Mouse (Mus musculus): ENCODE data around the gene Adamts20. TPM values are rescaled to one million over a fixed set of nuclear protein-coding genes. Genes with fewer than 3 reads are reported as not detected.

Gene Adamts20
- total and polyA plus RNA-seq, 2 experiments from 2014 or later, result 2.3 to 5.6 TPM

DNA sequence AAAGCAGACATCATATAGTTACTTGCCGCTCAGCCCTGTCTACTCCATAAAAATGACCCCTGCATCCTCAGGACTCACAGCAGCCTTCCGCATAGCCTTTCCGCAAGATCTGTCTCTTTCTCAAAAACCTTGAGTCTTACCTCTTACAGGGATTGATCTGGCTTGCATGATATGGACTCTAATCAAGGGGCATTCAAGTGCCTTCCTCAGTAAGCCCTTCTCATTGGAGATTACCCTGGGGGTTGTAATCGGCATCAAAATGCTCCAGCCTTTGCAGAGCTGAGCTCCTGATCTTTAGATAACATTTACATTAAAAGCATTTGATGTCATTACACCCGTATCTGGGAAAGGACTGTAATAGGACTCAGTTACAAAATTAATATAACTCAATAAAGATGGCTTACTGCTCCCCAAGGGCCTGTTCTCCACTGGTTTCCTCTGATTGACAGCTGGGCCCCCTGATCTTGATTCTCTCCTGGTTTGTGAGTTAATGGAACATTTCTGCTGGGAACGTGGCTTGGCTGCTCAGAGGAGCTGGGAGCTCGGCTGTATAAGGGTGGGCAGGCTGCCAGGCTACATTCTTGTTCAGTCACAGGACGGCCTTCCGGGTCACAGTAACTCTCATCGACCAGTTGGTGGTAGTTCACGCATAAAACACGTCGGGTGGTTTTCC is 139.6 kb downstream of the Adamts20 start:
- DNase-seq (peak; percentile 44), ATAC-seq (no peak)
- no peak for TF ChIP-seq CTCF (IDR thresholded peaks at IDR 0.05; ENCODE audit: low read depth)
- Histone ChIP-seq H3K27ac (ENCODE audit: low read depth, low read length) (no peak overlapping the region), H3K4me1 (ENCODE audit: insufficient read depth) (no peaks in the 10 kb centered on the region), H3K4me3 (ENCODE audit: low read depth, low read length) (no peak overlapping the region), H3K4me2 (ENCODE audit: low read depth) (no peak overlapping the region), H3K9ac (no peak overlapping the region), H3K36me3 (ENCODE audit: insufficient read depth) (peaks cover 6% of the 10 kb centered on the region; the same call in 1 of the 2 replicates), H3K27me3 (ENCODE audit: insufficient read depth, low read length) (no peaks in the 10 kb centered on the region), H3K9me3 (ENCODE audit: low read length) (no peaks in the 10 kb centered on the region)
- WGBS, result 46% methylated on average over 13 of the region's 13 CpGs

DNA sequence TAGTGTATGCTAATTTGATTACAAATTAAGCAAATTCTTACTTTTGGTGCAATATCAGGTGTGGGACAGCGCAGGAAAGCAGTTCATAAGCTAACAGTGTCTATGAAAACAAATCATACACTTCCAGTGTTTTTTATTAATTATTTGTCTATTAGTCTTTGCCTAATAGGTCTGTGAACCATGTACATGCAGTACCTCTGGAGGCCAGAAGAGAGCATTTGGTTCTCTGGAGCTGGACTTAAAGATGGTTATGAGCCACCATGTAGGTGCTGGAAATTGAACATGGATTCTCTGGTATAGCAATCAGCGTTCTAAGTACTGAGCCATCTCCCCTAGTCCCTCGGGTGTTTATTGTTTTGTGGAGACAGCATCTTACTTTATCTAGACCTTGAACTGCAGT is 149.0 kb downstream of the Adamts20 start:
- Histone ChIP-seq H3K27ac (ENCODE audit: low read depth, low read length) (no peak overlapping the region), H3K4me1 (ENCODE audit: insufficient read depth) (no peaks in the 10 kb centered on the region), H3K27me3 (ENCODE audit: insufficient read depth, low read length) (no peaks in the 10 kb centered on the region), H3K9me3 (ENCODE audit: low read length) (no peaks in the 10 kb centered on the region), H3K4me3 (ENCODE audit: low read depth, low read length) (no peak overlapping the region), H3K4me2 (ENCODE audit: low read depth) (no peak overlapping the region), H3K9ac (no peak overlapping the region), H3K36me3 (ENCODE audit: insufficient read depth) (no peaks in the 10 kb centered on the region)
- no peak for ATAC-seq
- DNase-seq, result no peak
- no peak for TF ChIP-seq CTCF (IDR thresholded peaks at IDR 0.05; ENCODE audit: low read depth)
- WGBS, result 91% methylated on average over 3 of the region's 3 CpGs

DNA sequence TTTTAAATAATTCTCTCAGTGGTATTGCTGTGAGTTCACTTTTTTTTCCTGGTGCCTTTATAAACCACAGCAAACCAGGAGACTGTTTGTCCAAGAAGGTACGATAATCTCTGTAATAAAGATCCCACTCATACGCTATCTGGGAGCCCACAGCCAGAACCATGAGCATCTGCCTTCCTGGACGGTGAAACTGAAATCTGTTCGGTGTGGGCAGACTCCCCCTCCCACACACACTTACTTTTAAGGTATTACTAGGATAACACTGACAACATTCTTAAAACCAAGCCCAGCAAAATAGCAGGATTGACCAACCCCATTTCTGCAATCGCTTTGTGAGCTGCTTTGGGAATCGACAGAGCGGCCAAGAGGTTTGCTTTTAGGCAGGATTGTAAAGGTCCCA is 155.5 kb downstream of the Adamts20 start:
- Histone ChIP-seq H3K4me1 (ENCODE audit: insufficient read depth) (no peaks in the 10 kb centered on the region), H3K27me3 (ENCODE audit: insufficient read depth, low read length) (no peaks in the 10 kb centered on the region), H3K9me3 (ENCODE audit: low read length) (no peaks in the 10 kb centered on the region), H3K27ac (ENCODE audit: low read depth, low read length) (no peak overlapping the region), H3K4me3 (ENCODE audit: low read depth, low read length) (no peak overlapping the region), H3K36me3 (ENCODE audit: insufficient read depth) (no peaks in the 10 kb centered on the region), H3K9ac (no peak overlapping the region), H3K4me2 (ENCODE audit: low read depth) (no peak overlapping the region)
- no peak for TF ChIP-seq CTCF (IDR thresholded peaks at IDR 0.05; ENCODE audit: low read depth)
- DNase-seq (no peak), ATAC-seq (no peak)
- WGBS, result 83% methylated on average over 7 of the region's 7 CpGs

DNA sequence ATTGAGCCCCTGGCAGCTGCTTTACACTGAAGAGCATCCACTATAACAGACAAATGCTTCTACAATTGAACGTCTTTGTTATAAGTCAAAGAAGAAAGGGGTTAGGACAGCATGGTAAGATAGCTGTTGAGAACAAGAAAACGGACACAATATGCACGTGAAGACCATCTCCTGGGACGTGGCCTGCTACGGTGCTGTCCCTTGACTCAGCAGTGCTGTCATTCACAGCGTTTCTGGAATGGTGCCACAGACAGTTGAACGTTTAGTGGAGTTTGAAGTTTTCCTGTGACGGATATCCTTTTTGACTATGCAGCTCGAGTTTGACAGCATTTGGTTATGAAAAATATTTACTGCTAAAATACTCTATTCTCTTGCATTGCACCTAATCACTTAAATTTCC is 157.3 kb downstream of the Adamts20 start:
- ATAC-seq (no peak), DNase-seq (no peak)
- Histone ChIP-seq H3K36me3 (ENCODE audit: insufficient read depth) (no peaks in the 10 kb centered on the region), H3K27me3 (ENCODE audit: insufficient read depth, low read length) (no peaks in the 10 kb centered on the region), H3K4me3 (ENCODE audit: low read depth, low read length) (no peak overlapping the region), H3K4me2 (ENCODE audit: low read depth) (no peak overlapping the region), H3K9ac (no peak overlapping the region), H3K27ac (ENCODE audit: low read depth, low read length) (no peak overlapping the region), H3K9me3 (ENCODE audit: low read length) (no peaks in the 10 kb centered on the region), H3K4me1 (ENCODE audit: insufficient read depth) (no peaks in the 10 kb centered on the region)
- WGBS, result 70% methylated on average over 9 of the region's 9 CpGs
- no peak for TF ChIP-seq CTCF (IDR thresholded peaks at IDR 0.05; ENCODE audit: low read depth)

DNA sequence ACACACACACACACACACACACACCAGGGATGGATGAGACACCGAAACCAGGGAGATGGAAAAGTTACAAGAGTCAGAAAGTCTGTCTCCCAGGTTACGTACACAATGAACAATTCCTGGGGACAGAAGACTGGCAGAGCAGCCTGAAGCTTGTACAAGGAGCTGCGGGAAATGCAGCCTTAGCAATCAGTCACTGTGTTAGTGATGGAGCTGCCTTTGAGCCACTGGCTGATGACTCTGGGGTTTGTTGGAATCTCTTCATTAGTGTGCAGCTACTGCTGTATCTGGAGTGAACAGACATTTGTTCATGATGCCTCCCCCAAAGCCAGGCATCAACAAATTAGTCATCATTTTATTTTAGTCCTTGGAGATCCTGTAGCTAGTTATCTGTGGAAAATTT is 162.1 kb downstream of the Adamts20 start:
- ATAC-seq, result no peak
- no peak for DNase-seq
- 71% methylated on average over 3 of the region's 3 CpGs for WGBS
- no peak overlapping the region for H3K4me3 ChIP-seq (ENCODE audit: low read depth, low read length)
- no peak overlapping the region for H3K9ac ChIP-seq
- H3K4me1 ChIP-seq (ENCODE audit: insufficient read depth), result no peaks in the 10 kb centered on the region
- H3K27ac ChIP-seq (ENCODE audit: low read depth, low read length), result no peak overlapping the region
- no peaks in the 10 kb centered on the region for H3K36me3 ChIP-seq (ENCODE audit: insufficient read depth)
- no peak overlapping the region for H3K4me2 ChIP-seq (ENCODE audit: low read depth)
- no peaks in the 10 kb centered on the region for H3K9me3 ChIP-seq (ENCODE audit: low read length)
- H3K27me3 ChIP-seq (ENCODE audit: insufficient read depth, low read length), result no peaks in the 10 kb centered on the region
- no peak for TF ChIP-seq CTCF (IDR thresholded peaks at IDR 0.05; ENCODE audit: low read depth)

DNA sequence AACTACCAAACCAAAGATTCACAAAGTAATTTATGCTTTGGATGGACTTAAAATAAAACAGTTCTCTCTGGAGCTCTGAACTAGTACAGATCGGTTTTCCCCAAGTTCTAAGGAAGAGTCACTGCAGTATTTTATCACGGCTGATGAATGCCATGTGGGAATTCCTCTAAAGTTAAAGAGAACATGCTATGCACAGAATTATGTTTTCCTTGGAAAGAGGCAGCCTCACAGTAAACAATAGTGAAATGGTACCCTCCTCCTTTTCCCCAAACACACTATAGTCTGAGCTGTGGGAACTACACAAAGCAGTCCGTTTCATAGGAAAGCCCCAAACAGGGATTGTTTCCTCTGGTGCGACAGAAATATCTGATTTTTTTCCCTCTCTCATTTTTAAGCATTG is 171.1 kb downstream of the Adamts20 start:
- 77% methylated on average over 4 of the region's 4 CpGs for whole genome bisulfite sequencing
- DNase-seq, result no peak
- no peaks in the 10 kb centered on the region for H3K9me3 ChIP-seq (ENCODE audit: low read length)

DNA sequence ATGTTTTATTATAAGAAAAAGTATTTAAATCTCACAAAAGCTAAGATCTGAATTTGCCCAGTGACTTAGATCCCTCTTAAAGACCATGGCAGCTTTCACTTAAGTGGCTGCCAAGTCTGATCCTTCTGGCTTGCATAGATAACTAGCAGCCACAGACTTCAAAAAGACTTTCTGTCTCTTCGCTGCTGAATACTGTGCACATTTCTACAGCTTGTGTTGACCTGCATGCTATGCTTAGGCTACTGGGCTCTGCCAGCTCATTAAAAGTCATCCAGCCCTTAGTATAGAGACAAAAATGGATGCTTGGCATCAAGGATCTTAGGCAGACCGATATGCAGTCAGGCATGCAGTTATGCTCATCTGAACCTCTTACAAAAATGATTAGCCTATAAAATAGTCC is 177.2 kb downstream of the Adamts20 start:
- Histone ChIP-seq H3K9ac (no peak overlapping the region), H3K4me2 (ENCODE audit: low read depth) (no peak overlapping the region), H3K4me1 (ENCODE audit: insufficient read depth) (no peaks in the 10 kb centered on the region), H3K36me3 (ENCODE audit: insufficient read depth) (no peaks in the 10 kb centered on the region), H3K4me3 (ENCODE audit: low read depth, low read length) (no peak overlapping the region), H3K9me3 (ENCODE audit: low read length) (no peaks in the 10 kb centered on the region), H3K27ac (ENCODE audit: low read depth, low read length) (no peak overlapping the region), H3K27me3 (ENCODE audit: insufficient read depth, low read length) (no peaks in the 10 kb centered on the region)
- DNase-seq, result peak; percentile 54
- WGBS, result 48% methylated on average over 2 of the region's 2 CpGs
- ATAC-seq, result peak; percentile 83
- TF ChIP-seq CTCF (IDR thresholded peaks at IDR 0.05; ENCODE audit: low read depth), result no peak

More for the DNA sequence above, 171.1 kb downstream of the Adamts20 start:
- no peak for TF ChIP-seq CTCF (IDR thresholded peaks at IDR 0.05; ENCODE audit: low read depth)
- no peak for ATAC-seq
- H3K27me3 ChIP-seq (ENCODE audit: insufficient read depth, low read length), result no peaks in the 10 kb centered on the region
- H3K9ac ChIP-seq, result no peak overlapping the region
- no peaks in the 10 kb centered on the region for H3K4me1 ChIP-seq (ENCODE audit: insufficient read depth)
- H3K4me2 ChIP-seq (ENCODE audit: low read depth), result no peak overlapping the region
- H3K4me3 ChIP-seq (ENCODE audit: low read depth, low read length), result no peak overlapping the region
- H3K27ac ChIP-seq (ENCODE audit: low read depth, low read length), result no peak overlapping the region
- no peaks in the 10 kb centered on the region for H3K36me3 ChIP-seq (ENCODE audit: insufficient read depth)

Measured in forebrain, postnatal 0 days (tissue).